In genomic region chr5:131430109-131430508, GRCm38 (mm10) we compare ENCODE assay signal across 8 mouse cellular contexts.
DNase-seq lines count a peak whose midpoint lies in the region; ATAC-seq and TF ChIP-seq lines count a peak whose summit lies in the region.

No protein-coding gene starts in this region.

- no peaks in the 10 kb centered on the region for H3K27me3 ChIP-seq in hindbrain, embryonic 15.5 days
- H3K27me3 ChIP-seq in midbrain, embryonic 14.5 days (ENCODE audit: control insufficient read depth, insufficient read depth, low read length) = no peaks in the 10 kb centered on the region

- DNase-seq in heart, adult 8-10 months (ENCODE audit: low spot score) = peak; percentile 41
- no peak for DNase-seq in heart, postnatal 25 days (ENCODE audit: low spot score)
- DNase-seq in adrenal gland, adult 18-20 months (ENCODE audit: low spot score in 2 of 2) = peak; percentile 49 to 51
- DNase-seq in embryo, embryonic 10 days (ENCODE audit: low spot score) = peak; percentile 87
- peak; percentile 61 to 69 for DNase-seq in left cerebral cortex, adult 2 months (ENCODE audit: extremely low spot score in 1 of 2, low spot score in 2 of 2)
- peak; percentile 88 for DNase-seq in midbrain, embryonic 14.5 days
- peak; percentile 15 for DNase-seq in thymus, postnatal 14 days

- intact Hi-C loops in heart, postnatal 25 days (cut with DNase I) = no loop called here
- intact Hi-C loops in left cerebral cortex, adult 2 months (cut with DNase I) = loop anchor here (1.0 kb wide), 1 partner anchor 568 kb away; no protein-coding TSS in a partner anchor

- no peaks in the 10 kb centered on the region for H3K9me3 ChIP-seq in hindbrain, embryonic 15.5 days
- H3K9me3 ChIP-seq in midbrain, embryonic 14.5 days (ENCODE audit: control insufficient read depth, low read length) = no peaks in the 10 kb centered on the region

- no peak overlapping the region for H3K27ac ChIP-seq in hindbrain, embryonic 15.5 days (replicated peaks)
- H3K27ac ChIP-seq in left cerebral cortex, adult 2 months = no peak overlapping the region
- no peak overlapping the region for H3K27ac ChIP-seq in midbrain, embryonic 14.5 days (replicated peaks; ENCODE audit: low read depth, low read length)

- H3K36me3 ChIP-seq in hindbrain, embryonic 15.5 days = no peaks in the 10 kb centered on the region
- H3K36me3 ChIP-seq in midbrain, embryonic 14.5 days (ENCODE audit: control insufficient read depth, insufficient read depth, low read length) = no peaks in the 10 kb centered on the region

- ATAC-seq in hindbrain, embryonic 15.5 days (ENCODE audit: low FRiP score, low read depth) = peak; percentile 10; the same call in 1 of the 2 replicates
- ATAC-seq in midbrain, embryonic 14.5 days (ENCODE audit: low FRiP score, low TSS enrichment) = no peak

- no peak overlapping the region for H3K4me2 ChIP-seq in hindbrain, embryonic 15.5 days
- H3K4me2 ChIP-seq in midbrain, embryonic 14.5 days (ENCODE audit: low read length) = no peak overlapping the region

- 27% methylated on average over 8 of the region's 8 CpGs for WGBS in hindbrain, embryonic 15.5 days
- WGBS in midbrain, embryonic 14.5 days = 34% methylated on average over 8 of the region's 8 CpGs

- no peak overlapping the region for H3K4me3 ChIP-seq in hindbrain, embryonic 15.5 days
- no peak overlapping the region for H3K4me3 ChIP-seq in left cerebral cortex, adult 2 months
- no peak overlapping the region for H3K4me3 ChIP-seq in midbrain, embryonic 14.5 days (replicated peaks; ENCODE audit: low read depth, low read length)

- no peak overlapping the region for H3K9ac ChIP-seq in hindbrain, embryonic 15.5 days
- H3K9ac ChIP-seq in midbrain, embryonic 14.5 days (replicated peaks; ENCODE audit: low read length) = no peak overlapping the region

- TF ChIP-seq CTCF in left cerebral cortex, adult 2 months (IDR thresholded peaks at IDR 0.05) = peak; percentile 93

- peaks cover 8% of the 10 kb centered on the region; the same call in 1 of the 2 replicates for H3K4me1 ChIP-seq in hindbrain, embryonic 15.5 days (replicated peaks)
- H3K4me1 ChIP-seq in midbrain, embryonic 14.5 days (ENCODE audit: control insufficient read depth, insufficient read depth, low read length) = no peaks in the 10 kb centered on the region
